Mouse (Mus musculus) hindbrain, embryonic 10.5 days (tissue): ENCODE measurements around the gene Ntmt1. TPM values are rescaled to one million over a fixed set of nuclear protein-coding genes. Genes with fewer than 3 reads are reported as not detected.

ENCODE experiments used
- DNase-seq: peaks from one replicate; pipeline ENCODE4 v3.0.0-alpha.2; 2017; ENCODE audit warnings: low spot score
- H3K27ac ChIP-seq: fragments of 300-500 bp; sonication (generic); 2 replicates; pipeline ENCODE4 v1.5.1; 2016; ENCODE audit warnings: mild to moderate bottlenecking, moderate library complexity
- H3K27me3 ChIP-seq: fragments of 300-500 bp; sonication (generic); 2 replicates; pipeline ENCODE4 v1.6.1; 2016; ENCODE audit warnings: mild to moderate bottlenecking; ENCODE audit not compliant: poor library complexity, insufficient read depth, severe bottlenecking
- H3K36me3 ChIP-seq: fragments of 300-500 bp; sonication (generic); 2 replicates; pipeline ENCODE4 v1.6.1; 2016; ENCODE audit warnings: mild to moderate bottlenecking, moderate library complexity
- H3K4me1 ChIP-seq: fragments of 300-500 bp; sonication (generic); replicated peaks from 2 replicates; pipeline ENCODE4 v1.6.1; 2016; ENCODE audit warnings: mild to moderate bottlenecking
- H3K4me3 ChIP-seq: fragments of 300-500 bp; sonication (generic); 2 replicates; pipeline ENCODE4 v1.5.1; 2016; ENCODE audit warnings: mild to moderate bottlenecking, moderate library complexity
- H3K9me3 ChIP-seq: fragments of 300-500 bp; sonication (generic); 2 replicates; pipeline ENCODE4 v1.6.1; 2016; ENCODE audit warnings: mild to moderate bottlenecking, moderate library complexity
- WGBS: fragments of 180-500 bp; shearing (Covaris S2); methylation state at CpG from one replicate; pipeline ENCODE4 v1.1.7; 2016; 5-methylcytosine and 5-hydroxymethylcytosine counted together
- polyA plus RNA-seq: library from polyadenylated mRNA; unstranded; fragments of >200 nt; fragmentation: Nextera tagmentation; extraction: Ambion mirVana; gene quantifications from 2 replicates; pipeline ENCODE4 v1.2.1, GENCODE M21; 2016

The Ntmt1 gene
- polyA plus RNA-seq, 1 experiment from 2014 or later = 134 TPM

DNA sequence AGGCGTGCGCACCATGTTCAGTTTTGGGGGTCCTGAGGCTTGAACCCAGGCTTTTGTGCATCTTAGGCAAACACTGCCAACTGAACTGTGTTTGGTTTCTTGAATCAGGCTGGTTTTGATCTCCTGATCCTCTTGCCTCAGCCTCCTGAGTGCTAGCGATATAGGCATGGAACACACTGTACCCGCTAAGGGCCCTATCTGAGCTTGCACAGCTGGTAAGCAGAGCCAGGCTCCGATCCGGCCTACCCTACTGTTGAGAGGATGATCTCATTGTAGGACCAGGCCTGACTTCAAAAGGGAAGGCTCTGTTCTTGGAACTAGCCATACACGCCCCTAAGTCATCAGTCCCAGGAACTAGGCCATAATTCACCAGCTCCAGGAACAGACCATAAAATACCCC is 2.9 kb downstream of the Ntmt1 start:
- no peak overlapping the region for H3K27ac ChIP-seq
- H3K36me3 ChIP-seq = peaks cover 58% of the 10 kb centered on the region
- DNase-seq = no peak
- WGBS = 93% methylated on average over 7 of the region's 7 CpGs
- no peaks in the 10 kb centered on the region for H3K27me3 ChIP-seq
- no peak overlapping the region for H3K4me3 ChIP-seq
- peaks cover 34% of the 10 kb centered on the region for H3K4me1 ChIP-seq
- H3K9me3 ChIP-seq = no peaks in the 10 kb centered on the region

DNA sequence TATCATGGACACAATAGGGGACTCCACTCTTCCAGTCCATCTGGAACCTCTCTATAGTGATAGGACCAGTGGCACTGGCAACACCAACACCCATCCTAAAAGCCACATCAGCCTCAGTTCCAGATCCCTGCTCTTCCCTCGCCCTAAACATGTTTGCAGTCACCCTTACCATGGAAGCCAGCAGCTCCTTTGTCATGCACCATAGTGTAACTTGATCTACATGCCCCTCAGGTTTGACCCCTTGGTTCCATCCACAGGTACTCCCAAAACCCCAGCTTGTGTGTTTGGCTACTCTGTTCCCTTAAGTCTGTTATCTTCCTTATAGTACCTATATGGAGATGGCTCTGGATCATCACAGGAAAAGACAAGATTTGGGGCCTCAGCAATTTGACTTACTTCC is 8.8 kb downstream of the Ntmt1 start:
- H3K4me3 ChIP-seq = no peak overlapping the region
- peaks cover 9% of the 10 kb centered on the region for H3K9me3 ChIP-seq
- H3K4me1 ChIP-seq = 0 out of 2 replicates have a peak, but pooled peaks cover 2% of the 10 kb centered on the region
- 87% methylated on average over 1 of the region's 1 CpGs for WGBS
- H3K27ac ChIP-seq = no peak overlapping the region
- no peak for DNase-seq
- H3K36me3 ChIP-seq = peaks cover 98% of the 10 kb centered on the region
- H3K27me3 ChIP-seq = no peaks in the 10 kb centered on the region

GRCm38 (mm10) chr2:30819873-30820272 is 12.2 kb downstream of the Ntmt1 start:
- H3K27ac ChIP-seq = no peak overlapping the region
- peaks cover 8% of the 10 kb centered on the region for H3K4me1 ChIP-seq
- H3K36me3 ChIP-seq = peaks cover 98% of the 10 kb centered on the region
- H3K27me3 ChIP-seq = no peaks in the 10 kb centered on the region
- H3K4me3 ChIP-seq = 0 out of 2 replicates have a peak overlapping the region, but pooled peaks have one; percentile 9
- no peak for DNase-seq
- H3K9me3 ChIP-seq = peaks cover 9% of the 10 kb centered on the region
- 94% methylated on average over 5 of the region's 5 CpGs for WGBS

DNA sequence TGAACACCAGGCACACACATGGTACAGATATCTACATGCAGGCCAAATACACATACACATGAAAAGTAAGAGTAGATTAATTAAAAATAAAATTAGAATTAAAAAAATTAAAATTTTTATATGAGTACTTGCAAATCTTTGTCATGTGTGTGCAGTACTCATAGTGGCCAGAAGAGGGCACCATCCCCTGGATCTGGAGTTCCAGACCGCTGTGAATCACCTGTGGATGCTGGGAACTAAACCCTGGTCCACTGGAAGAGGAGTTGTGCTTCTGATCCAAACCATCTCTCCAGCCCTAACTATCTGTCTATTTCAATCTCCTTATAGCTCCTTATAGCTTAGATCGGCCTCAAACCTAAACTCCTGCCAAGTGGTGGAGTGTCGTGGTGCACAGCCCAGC is 13.4 kb downstream of the Ntmt1 start:
- Histone ChIP-seq H3K27me3 (no peaks in the 10 kb centered on the region), H3K9me3 (peaks cover 9% of the 10 kb centered on the region), H3K27ac (no peak overlapping the region), H3K4me1 (peaks cover 8% of the 10 kb centered on the region), H3K4me3 (no peak overlapping the region), H3K36me3 (peaks cover 98% of the 10 kb centered on the region)
- no peak for DNase-seq
- 96% methylated on average over 3 of the region's 3 CpGs for WGBS

GRCm38 (mm10) chr2:30822460-30822859 is 14.8 kb downstream of the Ntmt1 start:
- H3K27ac ChIP-seq = no peak overlapping the region
- H3K4me1 ChIP-seq = peaks cover 21% of the 10 kb centered on the region
- H3K36me3 ChIP-seq = peaks cover 95% of the 10 kb centered on the region
- peaks cover 9% of the 10 kb centered on the region for H3K9me3 ChIP-seq
- DNase-seq = no peak
- no peaks in the 10 kb centered on the region for H3K27me3 ChIP-seq
- WGBS = 97% methylated on average over 8 of the region's 8 CpGs
- H3K4me3 ChIP-seq = no peak overlapping the region

DNA sequence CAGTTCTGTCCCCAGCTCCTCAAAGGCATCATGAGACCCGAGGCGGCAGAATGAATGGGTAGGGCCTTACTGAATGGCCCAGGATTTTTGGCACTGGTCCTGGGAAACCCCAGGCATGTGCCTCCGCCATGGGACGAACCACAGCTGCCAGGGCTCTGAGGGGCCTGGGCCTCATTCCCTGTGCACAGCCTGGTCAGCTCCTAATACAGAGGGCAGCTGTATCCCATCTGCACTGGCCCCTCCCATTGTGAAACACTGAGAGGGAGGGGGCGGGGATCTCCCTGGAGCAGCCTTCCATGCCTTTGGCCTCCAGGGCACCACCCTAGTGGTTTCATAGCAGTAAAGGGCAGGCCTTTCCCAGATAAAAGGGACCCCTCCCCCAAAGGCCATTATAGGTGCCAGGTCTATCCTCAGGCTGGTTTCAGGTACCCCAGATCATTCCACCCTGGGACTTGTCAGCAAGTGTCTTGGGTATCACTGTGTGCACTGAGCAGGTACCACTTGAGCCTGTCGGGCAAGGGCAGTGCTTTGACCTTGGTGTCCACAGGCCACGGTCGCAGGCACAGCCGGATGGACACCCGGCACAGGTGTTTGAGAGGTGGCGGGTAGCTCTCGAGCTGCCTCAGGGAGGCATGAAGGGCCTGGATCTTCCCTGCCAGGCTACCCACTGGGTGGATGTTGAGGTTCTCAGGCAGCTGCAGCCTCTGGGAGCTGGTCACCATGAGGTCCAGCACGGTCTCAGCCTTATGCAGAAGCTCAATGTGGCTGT is 15.9 kb downstream of the Ntmt1 start:
- H3K4me1 ChIP-seq = peaks cover 28% of the 10 kb centered on the region
- peaks cover 9% of the 10 kb centered on the region for H3K9me3 ChIP-seq
- DNase-seq = no peak
- WGBS = 84% methylated on average over 13 of the region's 13 CpGs
- H3K27ac ChIP-seq = no peak overlapping the region
- peaks cover 83% of the 10 kb centered on the region for H3K36me3 ChIP-seq
- no peaks in the 10 kb centered on the region for H3K27me3 ChIP-seq
- H3K4me3 ChIP-seq = no peak overlapping the region

GRCm38 (mm10) chr2:30826825-30827748 is 19.5 kb downstream of the Ntmt1 start:
- Histone ChIP-seq H3K4me1 (peaks cover 48% of the 10 kb centered on the region), H3K4me3 (peak overlapping the region; percentile 100), H3K27me3 (no peaks in the 10 kb centered on the region), H3K27ac (peak overlapping the region; percentile 89), H3K36me3 (peaks cover 48% of the 10 kb centered on the region), H3K9me3 (no peaks in the 10 kb centered on the region)
- DNase-seq = no peak
- 38% methylated on average over 26 of the region's 26 CpGs for WGBS

GRCm38 (mm10) chr2:30827749-30828475 is 20.3 kb downstream of the Ntmt1 start:
- WGBS = under 1% methylated on average over 63 of the region's 63 CpGs
- Histone ChIP-seq H3K27me3 (no peaks in the 10 kb centered on the region), H3K9me3 (no peaks in the 10 kb centered on the region), H3K4me1 (peaks cover 48% of the 10 kb centered on the region), H3K36me3 (peaks cover 40% of the 10 kb centered on the region), H3K4me3 (peak overlapping the region; percentile 100), H3K27ac (peak overlapping the region; percentile 89)
- DNase-seq = peak; percentile 95

- WGBS = 45% methylated on average over 5 of the region's 5 CpGs
- H3K36me3 ChIP-seq = peaks cover 26% of the 10 kb centered on the region
- no peak overlapping the region for H3K4me3 ChIP-seq
- H3K27ac ChIP-seq = 0 out of 2 replicates have a peak overlapping the region, but pooled peaks have one; percentile 36
- no peaks in the 10 kb centered on the region for H3K27me3 ChIP-seq
- peak; percentile 58 for DNase-seq
- H3K4me1 ChIP-seq = peaks cover 56% of the 10 kb centered on the region
- no peaks in the 10 kb centered on the region for H3K9me3 ChIP-seq
These were observed 21.7 kb downstream of the Ntmt1 start for GRCm38 (mm10) chr2:30829315-30829714.

DNA sequence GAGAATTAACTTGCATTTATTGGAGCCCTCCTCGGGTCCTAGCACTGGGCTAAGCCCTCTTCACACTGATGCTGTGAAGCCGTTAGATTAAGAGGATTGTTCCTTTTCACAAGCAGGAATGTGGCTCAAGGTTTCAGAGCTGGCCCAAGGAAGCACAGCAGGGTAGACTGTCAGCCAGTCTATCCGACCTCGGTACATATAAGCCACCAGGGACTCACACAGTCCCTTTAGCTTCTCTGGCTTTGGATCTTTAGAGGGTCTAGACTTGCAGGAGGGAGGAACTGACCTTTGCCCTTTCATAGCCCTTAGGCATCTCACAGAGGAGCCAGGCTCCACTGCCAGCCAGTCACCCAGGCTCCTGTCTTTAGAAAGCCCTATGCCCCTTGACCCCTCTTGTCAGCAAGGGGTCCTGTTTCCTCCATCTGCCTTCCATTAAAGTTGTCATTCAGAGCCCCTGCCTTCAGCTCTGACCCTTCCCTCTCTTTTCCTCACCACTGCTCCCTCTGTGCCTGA is 22.7 kb downstream of the Ntmt1 start, which contains the start of gene Asb6:
TSS of gene Asb6 (minus strand) at position 51 of the 513 bp plus-strand sequence.
- peaks cover 16% of the 10 kb centered on the region for H3K36me3 ChIP-seq
- no peaks in the 10 kb centered on the region for H3K9me3 ChIP-seq
- H3K27ac ChIP-seq = peak within 1 kb of the TSS; percentile 59; the same call in 1 of the 2 replicates
- H3K4me1 ChIP-seq = peaks cover 65% of the 10 kb centered on the region
- peak; percentile 74 for DNase-seq
- H3K27me3 ChIP-seq = no peaks in the 10 kb centered on the region
- WGBS = 9% methylated on average over 4 of the region's 4 CpGs
- no peak within 1 kb of the TSS for H3K4me3 ChIP-seq

GRCm38 (mm10) chr2:30833644-30834043 is 26.0 kb downstream of the Ntmt1 start:
- no peaks in the 10 kb centered on the region for H3K9me3 ChIP-seq
- no peaks in the 10 kb centered on the region for H3K36me3 ChIP-seq
- peaks cover 59% of the 10 kb centered on the region for H3K4me1 ChIP-seq
- no peaks in the 10 kb centered on the region for H3K27me3 ChIP-seq
- H3K27ac ChIP-seq = peak overlapping the region; percentile 83
- WGBS = 59% methylated on average over 5 of the region's 5 CpGs
- H3K4me3 ChIP-seq = no peak overlapping the region
- no peak for DNase-seq

GRCm38 (mm10) chr2:30834373-30835022 is 26.9 kb downstream of the Ntmt1 start, which contains the start of gene Prrx2:
TSS of gene Prrx2 (plus strand) at chr2:30834972.
- Histone ChIP-seq H3K27me3 (no peaks in the 10 kb centered on the region), H3K9me3 (no peaks in the 10 kb centered on the region), H3K36me3 (no peaks in the 10 kb centered on the region), H3K4me3 (no peak within 1 kb of the TSS), H3K27ac (peak within 1 kb of the TSS; percentile 83), H3K4me1 (peaks cover 52% of the 10 kb centered on the region)
- DNase-seq = no peak
- WGBS = 64% methylated on average over 9 of the region's 10 CpGs
